Mouse (Mus musculus) ES-E14 (cell line): ENCODE data around the gene Supt16. TPM values are rescaled to one million over a fixed set of nuclear protein-coding genes. Genes with fewer than 3 reads are reported as not detected.

Experiments
- DNase-seq: peaks from one replicate; pipeline ENCODE4 v3.0.0-alpha.2; 2013; ENCODE audit warnings: low read depth, low spot score
- H3K27ac ChIP-seq: 2 replicates; pipeline ENCODE4 v1.5.1; 2012; ENCODE audit warnings: low read depth, mild to moderate bottlenecking, low read length, moderate library complexity, mixed read lengths; ENCODE audit not compliant: poor library complexity, insufficient read depth, severe bottlenecking
- H3K36me3 ChIP-seq: 2 replicates; pipeline ENCODE4 v1.6.1; 2012; ENCODE audit warnings: mild to moderate bottlenecking, low read length, moderate library complexity, mixed read lengths; ENCODE audit not compliant: control insufficient read depth, poor library complexity, insufficient read depth, severe bottlenecking
- H3K4me1 ChIP-seq, 2 experiments: fragments of 150-350 bp in 1 of 2; sonication (generic) in 1 of 2; 2 replicates each; pipeline ENCODE4 v1.6.1; 2012; ENCODE audit warnings: low read length in 2 of 2, mild to moderate bottlenecking in 1 of 2, mixed read lengths in 1 of 2; ENCODE audit not compliant: control insufficient read depth in 2 of 2, insufficient read depth in 2 of 2, poor library complexity in 1 of 2
- H3K4me3 ChIP-seq, 2 experiments: fragments of 150-350 bp in 1 of 2; sonication (generic) in 1 of 2; 2 replicates each; pipeline ENCODE4 v1.5.1; 2012; ENCODE audit warnings: low read length in 2 of 2, low read depth in 1 of 2, mild to moderate bottlenecking in 1 of 2, mixed read lengths in 1 of 2; ENCODE audit not compliant: insufficient read depth in 1 of 2, poor library complexity in 1 of 2, severe bottlenecking in 1 of 2
- H3K9ac ChIP-seq: 2 replicates; pipeline ENCODE4 v1.6.1; 2012; ENCODE audit warnings: low read depth, mild to moderate bottlenecking, low read length, mixed read lengths; ENCODE audit not compliant: poor library complexity, insufficient read depth, severe bottlenecking
- H3K9me3 ChIP-seq: fragments of 150-350 bp; sonication (generic); 2 replicates; pipeline ENCODE4 v1.6.1; 2012; ENCODE audit warnings: low read depth, mild to moderate bottlenecking, low read length; ENCODE audit not compliant: control insufficient read depth, insufficient read depth
- CHD2 ChIP-seq: IDR thresholded peaks from 2 replicates; pipeline ENCODE4 v1.6.1; 2014; ENCODE audit warnings: mild to moderate bottlenecking, low read depth, low read length, inconsistent platforms
- HCFC1 ChIP-seq: IDR thresholded peaks from 2 replicates; pipeline ENCODE4 v1.6.1; 2012; ENCODE audit warnings: low read length, inconsistent platforms, borderline replicate concordance; ENCODE audit not compliant: insufficient read depth
- MAFK ChIP-seq: IDR thresholded peaks from 2 replicates; pipeline ENCODE4 v1.6.1; 2014; ENCODE audit warnings: mild to moderate bottlenecking, low read depth, low read length, inconsistent platforms; ENCODE audit not compliant: insufficient read depth
- ZC3H11A ChIP-seq: IDR thresholded peaks from 2 replicates; pipeline ENCODE4 v1.6.1; 2012; ENCODE audit warnings: low read depth, mild to moderate bottlenecking, inconsistent platforms, low read length, borderline replicate concordance
- ZNF384 ChIP-seq: IDR thresholded peaks from 2 replicates; pipeline ENCODE4 v1.6.1; 2012; ENCODE audit warnings: low read depth, low read length, inconsistent platforms
- in situ Hi-C, 2 experiments: fragments of 600-800 bp; cut with MboI; formaldehyde crosslinking; loops; one replicate each; pipeline ENCODE4 v1.15.1; 2025; ENCODE audit warnings: low sequenced_read_pairs in 2 of 2, inconsistent platforms in 1 of 2; ENCODE audit not compliant: unreplicated experiment in 2 of 2
- total RNA-seq: library from RNA; depleted of rRNA; stranded (reverse); fragments of 300-350 nt; gene quantifications from 2 replicates; pipeline ENCODE4 v1.2.3, GENCODE M21; 2012

Gene Supt16
- total RNA-seq, 1 experiment = 54.7 TPM

GRCm38 (mm10) chr14:52190740-52191359, 6.4 kb downstream of the Supt16 start:
- no peak overlapping the region for H3K27ac ChIP-seq
- in situ Hi-C loops = no loop called here
- no peak overlapping the region for H3K4me3 ChIP-seq
- peaks cover 0 to 8% of the 10 kb centered on the region in 2 experiments; a peak in 2 of 4 replicates for H3K4me1 ChIP-seq
- H3K9ac ChIP-seq = no peak overlapping the region
- no peaks in the 10 kb centered on the region for H3K9me3 ChIP-seq
- TF ChIP-seq MAFK (0 out of 2 replicates have a peak, but pooled peaks have one; percentile 3), CHD2 (no peak)
- DNase-seq = peak; percentile 65
- peaks cover 2% of the 10 kb centered on the region; the same call in 1 of the 2 replicates for H3K36me3 ChIP-seq

- no peak for DNase-seq
- Histone ChIP-seq H3K9me3 (no peaks in the 10 kb centered on the region), H3K36me3 (peaks cover 2% of the 10 kb centered on the region; the same call in 1 of the 2 replicates), H3K9ac (no peak overlapping the region), H3K4me3 (no peak overlapping the region), H3K4me1 (no peaks in the 10 kb centered on the region; a peak in 1 of 4 replicates), H3K27ac (no peak overlapping the region)
- in situ Hi-C loops = no loop called here
- no peak for TF ChIP-seq ZC3H11A
- no peak for TF ChIP-seq HCFC1
- no peak for TF ChIP-seq CHD2
- no peak for TF ChIP-seq MAFK
- TF ChIP-seq ZNF384 = no peak
Measured at GRCm38 (mm10) chr14:52189519-52189918, 7.7 kb downstream of the Supt16 start.

- Histone ChIP-seq H3K9ac (no peak overlapping the region), H3K27ac (no peak overlapping the region), H3K9me3 (no peaks in the 10 kb centered on the region), H3K36me3 (no peaks in the 10 kb centered on the region; the same call in 1 of the 2 replicates), H3K4me3 (no peak overlapping the region), H3K4me1 (no peaks in the 10 kb centered on the region)
- DNase-seq = no peak
- in situ Hi-C loops = no loop called here
- TF ChIP-seq ZC3H11A = no peak
- no peak for TF ChIP-seq MAFK
- TF ChIP-seq CHD2 = no peak
Measured at GRCm38 (mm10) chr14:52188788-52189187, 8.4 kb downstream of the Supt16 start.

- Histone ChIP-seq H3K4me3 (no peak overlapping the region), H3K9me3 (no peaks in the 10 kb centered on the region), H3K27ac (no peak overlapping the region), H3K36me3 (peaks cover 37% of the 10 kb centered on the region), H3K9ac (no peak overlapping the region), H3K4me1 (no peaks in the 10 kb centered on the region)
- in situ Hi-C loops = no loop called here
- no peak for DNase-seq
- TF ChIP-seq ZC3H11A (no peak), ZNF384 (no peak), MAFK (no peak), HCFC1 (no peak), CHD2 (no peak)
Measured at GRCm38 (mm10) chr14:52166571-52166970, 30.6 kb downstream of the Supt16 start.

- peaks cover 50% of the 10 kb centered on the region for H3K36me3 ChIP-seq
- H3K9ac ChIP-seq = no peak overlapping the region
- in situ Hi-C loops = no loop called here
- no peak overlapping the region for H3K4me3 ChIP-seq
- DNase-seq = no peak
- no peaks in the 10 kb centered on the region for H3K9me3 ChIP-seq
- TF ChIP-seq HCFC1 (no peak), CHD2 (no peak), MAFK (no peak), ZNF384 (no peak), ZC3H11A (no peak)
- no peaks in the 10 kb centered on the region for H3K4me1 ChIP-seq
- no peak overlapping the region for H3K27ac ChIP-seq
Measured at GRCm38 (mm10) chr14:52160911-52161310, 36.3 kb downstream of the Supt16 start.
